Mouse (Mus musculus): Measurements from ENCODE around the gene Nudcd3.

The Nudcd3 gene

DNA sequence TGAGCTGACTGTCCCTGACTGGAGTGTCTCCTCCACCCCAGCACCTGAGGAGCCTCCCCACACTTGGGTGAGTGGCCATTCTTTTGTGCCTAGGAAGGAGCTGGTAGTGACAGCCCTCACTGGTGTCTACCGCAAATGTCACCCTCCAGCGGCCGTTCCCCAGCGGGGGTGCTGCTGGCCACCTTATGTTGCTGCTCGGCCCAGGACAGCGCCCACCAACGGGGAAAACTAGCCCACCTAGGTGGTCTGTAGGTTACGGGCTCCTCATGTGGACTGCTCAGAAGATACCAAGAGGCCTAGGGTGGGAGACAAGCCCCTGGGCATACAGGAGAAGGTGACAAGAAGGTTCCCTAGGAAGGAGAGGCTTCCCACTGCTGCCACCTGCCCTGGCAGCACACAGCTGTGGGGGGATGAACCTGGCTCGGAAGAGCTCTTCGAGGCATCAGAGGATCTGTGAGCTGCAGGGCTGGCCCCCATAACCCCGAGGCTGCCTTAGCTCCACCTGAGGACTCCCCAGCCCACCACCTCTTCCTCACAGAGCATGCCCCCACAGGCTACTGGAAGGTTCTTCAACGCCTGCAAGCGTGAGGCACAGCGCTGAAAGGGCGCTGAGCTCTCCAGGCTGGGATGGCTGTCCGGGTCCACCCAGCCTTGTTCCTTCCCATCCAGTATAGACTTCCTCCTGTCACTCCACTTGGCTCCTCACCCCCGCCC, 136.6 kb downstream of the Nudcd3 start:
- DNase-seq (ENCODE audit: low read depth, low spot score): no peak

DNA sequence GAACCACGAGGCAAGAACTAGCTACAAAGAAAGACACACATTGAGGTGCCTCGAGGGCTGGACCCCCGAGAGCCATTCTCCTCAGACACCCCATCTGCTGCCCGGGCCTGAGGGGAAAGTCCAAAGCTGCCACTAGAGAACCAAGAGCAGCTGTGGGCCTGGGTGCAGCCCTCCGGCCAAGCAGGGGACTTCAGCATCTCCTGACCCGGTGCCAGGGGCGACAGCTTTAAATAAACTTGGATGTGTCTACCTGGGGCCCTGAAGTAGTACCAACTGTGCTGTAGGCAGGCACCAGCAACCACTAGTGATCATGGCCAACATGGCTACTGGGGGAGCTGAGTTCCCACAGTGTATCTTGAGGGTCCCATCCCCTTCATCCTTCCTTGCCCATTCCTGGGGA, 137.2 kb downstream of the Nudcd3 start:
- no peak for DNase-seq (ENCODE audit: low read depth, low spot score)

DNA sequence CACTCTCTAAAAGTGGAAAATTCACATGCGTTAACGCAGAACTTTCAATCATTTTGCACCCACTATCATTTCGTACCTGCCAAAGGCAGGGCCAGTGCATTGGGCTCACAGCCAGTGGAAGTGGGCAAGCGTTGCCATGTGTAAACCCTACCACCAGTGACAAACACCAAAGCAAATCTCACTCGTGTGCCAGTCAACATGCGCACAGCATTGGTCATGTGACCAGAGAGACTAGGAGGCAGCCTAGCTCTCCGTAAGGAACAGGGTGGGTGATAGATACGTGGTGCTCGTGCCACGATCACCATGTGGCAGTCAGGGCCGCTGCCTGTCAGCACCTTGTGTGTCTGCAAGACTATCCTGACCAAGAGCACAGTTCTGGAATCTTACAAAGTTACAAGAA, 137.9 kb downstream of the Nudcd3 start:
- DNase-seq (ENCODE audit: low read depth, low spot score): no peak

DNA sequence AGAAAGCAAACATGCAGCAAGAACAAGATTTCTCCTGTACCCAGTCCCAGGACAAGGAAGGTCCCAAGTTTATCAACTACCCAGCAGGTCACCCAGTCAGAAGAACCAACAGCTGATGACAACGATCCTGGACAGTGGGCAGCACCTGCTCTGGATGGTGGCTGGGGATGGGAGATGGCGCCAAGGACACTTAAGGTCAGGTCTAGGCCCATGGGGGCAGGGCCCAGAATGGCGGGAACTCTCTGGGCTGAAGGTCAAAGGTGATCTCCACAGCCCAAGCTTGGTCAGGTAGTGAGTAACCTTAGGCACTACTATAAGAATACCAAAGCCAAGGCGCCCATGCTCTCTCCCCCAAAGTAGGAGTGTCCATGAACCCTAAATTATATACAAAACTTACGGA, 138.3 kb downstream of the Nudcd3 start:
- DNase-seq (ENCODE audit: low read depth, low spot score): peak; percentile 33

DNA sequence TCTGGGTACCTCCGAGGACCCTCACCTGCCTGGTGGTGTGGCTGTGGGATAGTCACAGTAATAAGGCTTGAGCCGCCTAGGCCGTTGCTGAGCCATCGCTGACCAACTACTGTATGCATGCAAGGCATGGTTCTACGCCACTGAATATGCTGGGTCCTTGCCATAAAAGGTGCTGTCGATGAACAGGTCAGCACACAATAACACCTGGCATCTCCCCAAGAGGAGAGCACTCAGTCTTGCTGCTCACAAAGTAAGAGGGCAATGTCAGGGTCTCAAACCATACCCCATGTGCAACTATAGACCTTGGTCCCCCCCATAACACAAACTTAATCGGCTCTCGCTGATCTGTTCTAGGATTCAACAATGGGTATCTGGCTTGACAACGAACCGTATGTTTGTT, 141.1 kb downstream of the Nudcd3 start:
- no peak for DNase-seq (ENCODE audit: low read depth, low spot score)

Data from R1 (cell line).